Mouse (Mus musculus): ENCODE data around the gene Gpr132.

DNA sequence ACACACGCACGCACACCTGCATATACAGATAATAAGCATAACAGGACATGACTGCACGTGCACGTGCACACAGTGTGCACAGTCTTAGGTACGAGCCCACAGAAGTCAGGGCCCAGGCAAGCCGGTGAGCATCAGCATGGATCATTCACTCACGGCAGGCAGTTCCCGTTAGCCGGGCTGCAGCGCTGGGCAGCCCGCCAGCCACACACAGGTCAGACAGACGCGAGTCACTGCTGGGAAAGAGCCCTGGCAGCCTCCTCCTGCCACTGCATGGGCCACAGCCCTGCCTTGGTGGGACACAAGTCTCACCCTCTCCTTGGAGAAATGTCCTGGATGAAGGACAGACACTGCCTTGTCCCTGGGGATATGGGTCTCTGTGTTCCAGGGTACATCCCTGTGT, 64.0 kb downstream of the Gpr132 start:
- TF ChIP-seq POLR2A (IDR thresholded peaks at IDR 0.05; ENCODE audit: low read depth, low read length) (no peak), CTCF (conservative IDR thresholded peaks at IDR 0.05; ENCODE audit: insufficient read depth, insufficient read length, low read depth, low read length) (no peak)

Measured in kidney, adult 2 months (tissue).